Mouse (Mus musculus): Measurements from ENCODE around the gene S1pr3. TPM values are rescaled to one million over a fixed set of nuclear protein-coding genes. Genes with fewer than 3 reads are reported as not detected.

S1pr3 gene
- 10 to 100 TPM; 18.0 to 18.4 TPM for total RNA-seq (2021)
- long read RNA-seq, experiment 1, full-length matches to known transcripts: 6 of 12 reads
- long read RNA-seq, experiment 1, partial matches to known transcripts: 0 of 12 reads
- long read RNA-seq, experiment 1, other reads (novel, unspliced or antisense): 6 of 12 reads
- long read RNA-seq, experiment 2, full-length matches to known transcripts: 4 of 4 reads
- long read RNA-seq, experiment 2, partial matches to known transcripts: 0 of 4 reads
- long read RNA-seq, experiment 2, other reads (novel, unspliced or antisense): 0 of 4 reads

DNA sequence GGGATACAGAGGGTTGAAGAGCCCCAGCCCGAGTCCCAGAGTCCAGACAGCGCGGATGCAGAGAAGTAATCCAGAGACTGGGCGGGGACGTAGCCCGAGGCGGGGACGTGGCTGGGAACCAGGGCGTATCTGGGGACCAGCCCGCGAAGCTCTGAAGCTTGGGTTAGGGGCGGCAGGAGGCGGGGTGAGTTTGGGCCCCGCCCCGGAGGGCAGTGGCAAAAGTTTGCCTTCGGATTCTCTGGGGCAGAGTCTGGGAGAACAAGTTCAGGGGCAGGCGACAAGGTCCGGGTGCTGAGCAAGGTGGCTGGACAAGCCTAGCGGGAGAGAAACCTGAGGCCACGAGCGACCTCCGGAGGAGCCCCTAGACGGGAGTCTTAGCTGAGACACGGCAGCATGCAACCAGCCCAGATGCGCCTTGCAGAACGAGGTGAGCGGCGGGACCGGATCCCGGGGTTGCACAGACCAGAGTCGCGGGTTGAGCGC, at the start of gene S1pr3:
TSS of gene S1pr3 (plus strand) at position 121 of the 483 bp plus-strand sequence.
- DNase-seq: peak; percentile 44 to 69

DNA sequence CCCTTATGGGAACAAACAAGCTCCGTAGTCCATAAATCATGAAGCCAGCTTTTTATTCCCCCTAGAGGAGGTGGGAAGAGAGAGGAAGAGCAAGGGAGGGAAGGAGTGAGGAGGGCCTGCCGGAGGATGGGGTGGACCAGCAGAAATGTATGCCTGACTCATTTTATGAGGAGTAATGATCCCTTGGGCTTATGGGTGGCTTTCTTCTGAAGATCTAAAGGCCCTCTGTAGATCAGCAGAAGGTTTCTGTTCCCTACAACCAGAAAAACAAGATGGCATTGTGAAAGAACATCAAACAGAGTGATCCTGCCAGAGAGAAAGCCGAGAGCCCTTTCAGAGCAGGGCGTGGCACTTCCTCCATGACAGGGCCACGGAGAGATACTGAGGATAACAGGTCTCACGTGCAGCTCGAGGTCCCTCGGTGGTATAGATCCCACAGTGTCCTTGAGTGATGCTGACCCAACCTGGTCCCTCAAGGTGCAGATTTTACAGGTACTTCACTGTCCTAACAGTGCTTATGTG, 47.9 kb upstream of the S1pr3 start:
- DNase-seq: no peak

DNA sequence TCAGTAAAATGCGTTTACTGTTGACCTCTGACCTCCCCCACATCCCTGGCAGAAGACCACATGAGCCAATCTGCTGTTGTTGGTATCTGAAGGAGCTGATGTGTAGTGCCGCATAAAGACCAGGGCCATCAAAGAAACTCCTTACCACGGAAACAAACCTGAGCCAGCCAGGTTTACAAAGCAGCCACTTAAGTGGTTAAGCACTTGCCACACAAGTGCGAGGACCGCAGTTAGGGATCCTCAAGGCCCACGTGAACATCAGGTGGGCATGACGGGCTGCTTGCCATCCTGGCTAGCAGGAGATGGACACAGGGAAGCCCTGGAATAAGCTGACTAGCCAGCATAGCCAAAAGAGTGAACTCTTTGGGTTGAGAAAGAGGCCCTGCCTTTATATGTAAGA, 45.0 kb upstream of the S1pr3 start:
- no peak for DNase-seq

DNA sequence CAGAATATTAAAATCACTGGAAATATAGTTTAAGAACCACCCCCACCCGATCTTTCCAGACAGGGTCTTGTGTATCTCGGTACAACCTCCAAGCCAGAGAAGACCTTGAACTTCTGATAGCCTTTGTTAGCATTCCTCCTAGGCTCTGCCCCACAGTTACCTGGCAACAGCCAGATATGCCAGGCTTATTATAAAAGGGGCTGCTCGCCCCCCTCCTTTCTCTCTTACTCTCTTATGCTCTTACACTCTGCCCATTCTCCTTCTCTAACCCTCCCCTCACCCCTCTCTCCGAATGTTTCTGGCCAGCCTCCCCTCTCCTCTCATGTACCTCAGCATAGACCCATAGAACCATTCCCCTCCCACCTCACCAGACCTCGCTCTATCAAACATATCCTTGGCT, 44.5 kb upstream of the S1pr3 start:
- DNase-seq: no peak

DNA sequence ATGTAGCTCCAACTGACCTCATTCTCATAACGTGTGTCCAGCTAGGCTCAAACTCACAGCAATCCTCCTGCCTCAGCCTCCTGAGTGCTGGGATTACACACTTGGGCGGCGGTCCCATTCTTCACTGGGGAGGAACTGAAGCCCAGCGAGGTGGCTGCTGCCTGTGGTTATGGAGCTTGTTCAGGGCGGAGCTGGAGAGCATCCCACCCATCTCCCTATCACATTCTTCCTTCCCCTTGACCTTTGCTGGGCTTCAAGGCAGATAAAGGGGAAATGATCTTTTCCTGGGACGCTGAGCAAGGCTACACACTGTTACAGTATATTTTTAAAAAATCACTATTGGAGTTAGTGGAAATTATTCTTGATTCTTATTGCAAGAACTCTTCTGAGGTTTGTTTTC, 43.2 kb upstream of the S1pr3 start:
- DNase-seq: no peak

DNA sequence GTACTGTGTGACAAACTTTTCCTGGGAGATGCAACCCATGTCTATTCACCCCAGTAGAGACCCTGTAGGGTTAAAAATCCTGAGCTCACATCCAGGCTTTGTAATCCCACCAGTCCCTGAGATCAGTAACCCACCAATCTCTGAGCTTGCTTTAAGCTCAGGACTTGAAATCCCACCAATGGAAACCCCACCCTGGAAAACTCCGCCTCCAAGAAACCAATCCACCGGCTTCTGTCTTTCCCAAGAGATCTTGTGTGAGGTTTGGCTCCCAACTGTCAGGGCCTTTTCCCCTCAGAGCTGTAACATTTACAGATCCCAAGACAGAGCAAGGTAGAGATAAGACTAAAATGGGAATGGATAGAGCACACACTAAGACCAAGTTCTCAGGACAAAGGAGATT, 40.1 kb upstream of the S1pr3 start:
- DNase-seq: no peak

DNA sequence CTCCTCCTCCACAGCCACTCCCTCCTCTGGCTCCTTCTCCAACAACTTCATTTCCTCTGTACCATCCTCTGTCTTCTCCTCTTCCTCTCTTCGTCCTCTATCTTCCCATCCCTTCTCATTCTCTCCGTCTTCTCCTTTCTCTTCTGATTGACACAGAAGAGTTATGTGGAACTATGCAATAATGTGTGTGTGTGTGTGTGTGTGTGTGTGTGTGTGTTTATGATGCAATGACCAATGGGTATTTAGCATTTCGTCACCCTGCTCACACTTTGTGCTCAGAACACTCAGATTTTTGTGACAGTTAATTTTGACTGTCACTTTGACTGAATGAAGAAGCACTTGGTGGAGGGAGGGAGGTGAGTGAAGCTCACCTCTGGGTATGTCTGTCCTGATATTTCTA, 39.1 kb upstream of the S1pr3 start:
- no peak for DNase-seq

DNA sequence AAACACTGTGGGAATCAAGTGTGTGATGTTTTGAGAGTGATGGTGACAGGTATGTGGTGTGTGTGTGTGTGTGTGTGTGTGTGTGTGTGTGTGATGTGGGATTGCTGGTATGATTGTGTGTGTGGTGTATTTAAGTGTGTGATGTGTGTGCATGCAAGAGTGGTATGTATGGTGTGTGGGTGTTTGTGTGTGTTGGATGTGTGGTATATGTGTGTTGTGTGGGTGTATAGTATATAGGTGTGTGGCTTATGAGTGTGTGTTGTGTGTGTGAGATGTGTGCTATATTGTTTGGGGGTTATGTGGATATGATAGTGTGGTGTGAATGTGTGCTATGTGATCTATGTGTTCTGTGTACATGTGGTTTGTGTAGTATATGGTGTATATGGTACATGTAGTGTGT, 35.4 kb upstream of the S1pr3 start:
- DNase-seq: no peak

DNA sequence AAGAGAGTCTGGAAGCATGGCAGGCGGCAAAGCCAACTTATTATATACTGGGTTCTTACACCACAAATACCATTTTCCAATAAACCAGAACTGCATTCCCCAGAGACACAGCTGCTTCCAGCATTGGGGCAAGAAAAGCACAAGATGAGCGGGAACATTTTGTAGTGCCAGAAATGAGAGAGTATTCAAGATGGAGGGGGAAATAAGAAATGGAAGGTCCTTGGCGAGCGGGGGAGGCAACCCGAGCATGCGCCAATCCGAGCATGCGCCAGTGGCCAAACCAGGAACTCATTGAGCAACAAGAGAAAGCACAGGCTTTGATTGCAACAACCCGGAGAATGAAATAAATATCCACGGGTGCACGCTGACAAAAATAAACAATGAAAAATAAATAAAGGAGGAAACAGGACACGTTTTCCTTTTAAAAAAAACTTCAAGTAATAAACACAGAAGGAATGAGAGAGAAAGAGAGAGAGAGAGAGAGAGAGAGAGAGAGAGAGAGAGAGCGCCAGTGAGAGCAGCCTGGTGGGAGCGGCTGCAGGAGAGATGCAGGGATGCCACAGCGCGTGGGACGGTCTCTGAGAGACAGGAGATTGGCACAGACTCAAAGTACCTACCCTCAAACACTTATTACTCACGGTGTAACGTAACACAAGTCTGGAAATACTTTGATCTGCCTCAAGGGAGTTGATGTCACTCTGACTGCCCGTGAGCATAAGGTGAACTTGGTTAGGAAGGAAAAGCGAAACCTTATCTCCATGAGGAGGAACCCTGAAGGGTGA, 34.2 kb upstream of the S1pr3 start:
- DNase-seq: peak; percentile 15 to 49

DNA sequence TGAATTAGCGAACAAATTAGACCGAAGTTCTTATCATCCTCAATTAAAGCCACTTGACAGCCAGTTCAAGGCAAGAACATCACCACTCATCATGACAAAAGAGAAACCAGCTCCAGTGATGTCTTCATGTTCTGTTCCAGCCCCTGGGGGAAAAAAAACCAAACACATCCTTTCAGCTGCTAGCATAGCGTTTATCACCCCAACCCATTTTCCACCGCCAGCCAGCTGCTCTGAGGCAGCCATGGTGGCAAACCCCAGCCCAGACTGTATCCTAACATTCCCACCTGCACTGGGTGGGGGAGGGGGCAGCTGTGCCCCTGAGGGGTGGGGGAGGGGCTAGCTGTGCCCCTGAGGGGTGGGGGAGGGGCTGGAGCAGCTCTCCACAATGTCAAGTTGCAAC, 30.3 kb upstream of the S1pr3 start:
- no peak for DNase-seq

DNA sequence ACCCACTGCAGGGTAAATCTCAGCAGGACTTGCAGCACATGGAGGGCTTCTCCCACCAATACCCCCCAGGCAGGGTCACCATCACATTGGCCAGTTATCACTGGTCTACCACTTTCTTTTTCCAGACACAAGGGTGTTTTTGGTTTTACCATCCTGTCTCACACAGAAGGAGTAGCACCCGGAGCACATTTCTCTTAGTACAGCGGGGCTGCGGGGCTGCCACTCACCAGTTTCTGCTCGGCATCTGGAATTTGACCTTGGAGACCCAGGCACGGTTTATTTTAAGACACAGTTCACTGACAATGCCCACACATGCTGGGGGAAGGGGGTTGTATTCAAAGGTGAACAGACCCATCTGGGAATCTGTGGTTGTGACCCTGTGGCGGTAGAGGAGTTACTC, 28.8 kb upstream of the S1pr3 start:
- DNase-seq: no peak

DNA sequence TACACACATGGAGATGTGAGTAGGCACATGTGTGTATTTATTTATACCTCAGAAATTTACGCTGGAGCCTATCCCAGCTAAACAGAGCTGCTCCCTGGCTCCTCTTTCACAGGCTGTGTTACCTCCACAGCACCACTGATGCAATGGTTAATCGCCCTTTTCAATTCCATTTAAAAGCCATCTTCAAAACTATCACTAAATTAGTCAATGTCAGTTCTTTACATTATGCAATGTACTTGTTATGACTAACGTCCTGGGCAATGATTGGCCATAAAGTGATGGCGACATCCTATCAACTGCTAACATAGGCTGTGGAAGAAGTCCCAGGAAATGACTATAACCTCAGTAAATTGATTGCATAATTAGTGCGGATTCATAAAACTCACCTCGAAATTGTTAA, 26.9 kb upstream of the S1pr3 start:
- no peak for DNase-seq

DNA sequence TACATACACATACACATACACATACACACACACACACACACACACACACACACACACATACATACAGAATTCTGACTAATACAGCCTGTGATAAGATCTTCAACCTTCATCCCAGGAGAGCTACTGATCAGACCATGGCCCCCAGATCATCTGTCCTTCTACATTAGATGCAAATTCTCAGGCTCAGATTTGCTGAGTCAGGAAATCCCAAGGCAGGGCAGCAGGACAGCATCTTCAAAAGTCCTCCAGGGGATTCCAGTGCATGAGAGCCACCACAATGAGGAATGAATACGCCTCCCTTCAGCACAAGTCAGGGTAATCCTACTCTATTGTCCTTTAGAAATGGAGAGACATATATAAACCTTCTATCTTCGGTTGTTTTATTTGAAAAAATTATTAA, 23.5 kb upstream of the S1pr3 start:
- no peak for DNase-seq

DNA sequence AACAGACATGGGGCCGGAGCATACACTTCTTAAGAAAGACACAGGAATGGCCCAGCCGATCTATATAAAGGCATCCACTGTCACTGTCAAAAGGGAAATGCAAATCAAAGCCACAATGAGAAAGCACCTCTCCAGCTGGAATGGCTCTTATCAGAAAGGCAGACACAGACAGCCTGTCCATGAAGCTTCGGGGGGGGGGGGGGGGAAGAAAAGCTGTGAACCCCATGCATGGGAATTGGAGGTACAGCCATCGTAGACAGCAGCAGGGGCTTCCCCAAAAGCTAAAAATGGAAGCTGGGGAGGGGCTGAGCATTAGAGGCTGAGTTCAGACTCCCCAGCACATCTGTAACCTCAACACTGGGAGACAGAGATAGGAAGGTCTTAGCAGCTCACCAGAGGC, 20.5 kb upstream of the S1pr3 start:
- no peak for DNase-seq

DNA sequence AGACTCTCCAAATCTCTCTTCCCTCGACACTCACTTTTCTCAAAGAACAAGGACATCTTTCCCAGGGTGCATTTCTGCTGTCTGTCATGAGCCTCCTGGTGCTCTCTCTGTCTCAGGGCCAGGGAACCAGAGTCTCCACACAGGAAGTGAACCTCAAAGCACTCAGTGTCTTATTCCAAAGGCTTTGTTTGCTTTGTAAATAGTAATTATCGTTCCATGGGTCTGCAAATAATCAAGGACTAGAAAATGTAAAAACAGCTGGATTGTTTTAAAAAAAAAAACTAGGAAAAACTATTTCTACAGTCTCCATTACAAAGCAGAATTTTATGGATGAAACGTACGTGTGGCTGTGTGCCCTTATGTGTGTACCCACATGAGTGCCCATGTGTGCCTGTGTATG, 18.0 kb upstream of the S1pr3 start:
- no peak for DNase-seq

DNA sequence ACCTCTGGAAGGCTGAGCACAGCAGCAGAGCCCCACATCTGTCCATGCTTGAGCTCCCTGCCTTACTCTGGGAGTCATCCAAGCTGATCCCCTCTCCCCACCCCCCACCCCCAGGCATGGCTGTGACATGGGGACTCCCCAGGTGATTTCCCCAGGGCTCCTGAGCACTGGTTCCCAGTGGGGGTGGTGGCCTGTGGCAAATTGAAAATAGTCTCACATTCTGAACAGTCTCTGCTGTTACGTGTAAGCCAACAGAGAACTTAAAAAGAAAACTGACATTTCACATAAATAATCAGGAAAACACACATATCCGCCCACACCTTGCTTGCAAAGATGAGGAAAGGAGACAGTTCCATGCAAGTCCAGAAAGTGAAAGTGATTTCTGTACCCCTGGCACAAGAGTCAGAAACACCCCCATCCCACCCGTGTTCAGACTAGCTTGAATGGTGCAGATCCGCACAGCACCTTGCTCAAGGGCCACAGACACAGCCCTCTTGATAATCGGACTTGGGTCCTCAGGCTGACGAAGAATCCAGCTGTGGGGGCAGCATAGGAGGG, 17.0 kb upstream of the S1pr3 start:
- DNase-seq: no peak

DNA sequence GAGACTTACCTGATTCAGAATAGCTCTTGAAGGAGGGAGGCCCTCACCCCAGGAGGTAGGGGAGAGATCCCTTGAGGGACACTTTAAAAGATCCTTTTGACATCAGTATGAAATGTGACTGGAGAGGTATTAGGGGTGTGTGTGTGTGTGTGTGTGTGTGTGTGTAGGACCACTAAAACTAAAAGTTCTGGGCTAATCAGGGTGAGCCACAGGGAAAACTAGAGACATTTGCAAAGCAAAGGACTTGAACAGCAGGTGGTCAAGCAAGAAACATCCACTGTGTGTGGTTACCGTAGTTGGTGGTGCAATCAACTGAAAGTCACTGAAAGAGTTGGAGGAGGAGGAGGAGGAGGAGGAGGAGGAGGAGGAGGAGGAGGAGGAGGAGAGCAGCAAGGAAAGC, 16.2 kb upstream of the S1pr3 start:
- DNase-seq: no peak

DNA sequence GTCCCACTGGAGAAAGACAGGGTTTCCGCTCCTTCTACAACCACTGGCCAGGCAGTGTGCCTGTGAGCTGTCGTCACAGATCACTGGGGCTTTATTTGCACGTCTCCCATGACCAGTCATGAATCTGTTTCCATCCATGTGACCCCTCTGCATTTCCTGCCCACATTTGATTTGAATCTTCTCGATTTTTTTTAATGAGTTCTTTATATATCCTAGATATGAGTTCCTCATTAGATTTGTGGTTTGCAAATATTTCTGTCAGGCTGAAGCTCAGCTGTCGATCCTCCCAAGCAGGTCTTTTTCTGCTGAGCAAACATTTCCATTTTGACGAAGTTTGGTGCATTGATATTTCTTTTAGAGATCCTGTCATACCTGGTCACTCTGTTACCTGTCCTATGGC, 10.6 kb upstream of the S1pr3 start:
- no peak for DNase-seq

DNA sequence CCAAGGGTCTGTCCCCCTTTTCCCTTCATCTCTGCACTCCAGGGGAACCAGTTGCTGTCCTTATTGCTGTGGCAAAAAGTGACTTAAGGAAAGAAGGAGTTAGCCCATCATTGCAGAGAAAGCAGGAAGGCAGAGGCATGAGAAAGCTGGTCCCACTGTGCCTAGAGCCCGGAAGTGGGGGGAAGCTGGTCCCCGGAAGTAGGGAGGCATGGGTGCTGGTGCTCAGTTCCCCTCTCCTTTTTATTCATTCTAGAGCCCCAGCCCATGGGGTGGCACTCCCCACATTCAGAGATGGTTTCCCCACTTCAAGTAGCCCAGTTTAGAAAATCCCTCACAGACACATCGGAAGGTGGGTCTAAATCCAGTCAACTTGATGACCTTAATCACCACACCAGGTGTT, 8.9 kb upstream of the S1pr3 start:
- DNase-seq: no peak

DNA sequence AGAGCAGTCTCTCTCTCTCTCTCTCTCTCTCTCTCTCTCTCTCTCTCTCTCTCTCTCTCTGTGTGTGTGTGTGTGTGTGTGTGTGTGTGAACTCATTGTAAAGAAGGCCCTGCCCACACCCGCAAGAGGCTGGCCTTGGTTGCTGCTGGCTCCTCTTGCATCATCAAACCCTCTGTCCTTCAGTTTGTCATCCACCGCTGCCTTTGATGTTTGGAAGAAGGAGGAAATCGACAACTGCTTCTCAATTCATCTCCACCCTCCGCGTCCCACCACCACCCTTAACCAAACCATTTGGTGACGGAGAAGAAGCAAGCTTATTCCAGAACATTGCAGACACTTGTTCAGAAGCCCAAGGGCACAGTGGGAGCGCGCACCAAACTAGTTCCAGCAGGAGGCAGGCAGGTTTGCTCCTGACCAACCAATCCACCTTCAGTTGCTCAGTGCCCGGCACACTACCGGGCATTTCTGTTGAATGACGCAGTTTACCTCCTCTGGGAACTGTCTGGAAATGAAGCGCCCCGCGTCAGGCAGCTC, 8.2 kb upstream of the S1pr3 start:
- peak; percentile 71 to 74 for DNase-seq

DNA sequence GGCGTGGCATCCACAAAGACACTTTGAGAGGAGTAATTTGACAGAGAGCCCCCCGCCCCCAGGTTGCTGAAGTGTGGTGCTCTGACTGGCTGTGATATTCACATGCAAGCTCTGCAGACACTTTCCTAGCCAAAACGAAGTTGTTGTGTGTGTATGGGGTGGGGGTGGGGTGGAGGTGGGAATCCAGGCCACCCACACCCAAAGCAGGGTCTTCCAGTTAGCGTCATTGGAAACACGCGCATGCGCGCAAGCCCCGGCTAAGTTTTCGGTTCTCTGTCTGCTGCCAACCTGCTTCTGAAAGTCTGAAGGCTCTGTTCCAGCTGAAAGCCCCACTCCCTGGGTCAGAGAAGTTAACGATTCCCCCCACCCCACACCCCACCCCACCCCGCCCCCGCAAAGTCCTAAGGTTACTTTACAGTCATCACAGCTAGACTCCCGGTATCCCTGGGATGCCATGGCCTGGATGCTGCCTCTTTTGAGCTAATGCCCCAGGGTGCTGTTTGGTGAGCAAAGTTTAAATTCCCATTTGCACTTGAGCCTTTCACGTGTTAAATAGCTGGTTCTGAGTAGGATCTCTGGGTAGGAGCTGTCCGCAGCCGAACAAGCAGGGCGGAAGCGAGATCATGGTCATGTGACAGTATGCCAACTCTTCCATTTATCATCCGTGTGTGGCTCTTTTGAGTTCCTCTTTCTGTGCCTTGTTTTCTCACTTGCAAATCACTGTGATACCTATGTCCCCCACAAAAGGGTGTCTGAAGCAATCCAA, 7.5 kb upstream of the S1pr3 start:
- peak; percentile 39 to 66 for DNase-seq

DNA sequence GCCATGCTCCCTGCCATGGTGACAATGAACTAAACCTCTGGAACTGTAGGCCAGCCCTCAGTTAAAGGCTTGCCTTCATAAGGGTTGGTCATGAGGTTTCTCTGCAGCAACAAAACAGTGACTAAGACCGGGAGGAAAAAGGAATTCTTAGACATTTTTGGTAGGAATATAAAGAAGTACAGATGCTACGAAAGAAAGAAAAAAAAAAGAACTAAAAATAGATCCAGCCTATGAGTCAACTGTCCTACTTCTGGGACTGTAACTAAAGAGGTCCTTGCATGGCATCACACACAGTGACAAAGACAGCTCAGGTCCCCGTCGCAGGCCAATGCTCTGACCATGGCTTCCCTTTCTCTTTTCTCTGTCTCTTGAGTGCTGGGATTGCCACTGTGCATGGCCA, 3.9 kb upstream of the S1pr3 start:
- peak in 1 of 2 experiments; percentile 40 for DNase-seq
